Mouse (Mus musculus): ENCODE results near the gene Gm20388. TPM values are rescaled to one million over a fixed set of nuclear protein-coding genes. Genes with fewer than 3 reads are reported as not detected.

Gene Gm20388
- total RNA-seq, 1 experiment from 2014 or later, result 10.0 TPM

GRCm38 (mm10) chr8:121229550-121229949 lies 1318.9 kb downstream of the Gm20388 start:
- no peak for ATAC-seq (replicated peaks; ENCODE audit: insufficient number of reproducible peaks, low FRiP score, low TSS enrichment, poor library complexity, severe bottlenecking)

DNA sequence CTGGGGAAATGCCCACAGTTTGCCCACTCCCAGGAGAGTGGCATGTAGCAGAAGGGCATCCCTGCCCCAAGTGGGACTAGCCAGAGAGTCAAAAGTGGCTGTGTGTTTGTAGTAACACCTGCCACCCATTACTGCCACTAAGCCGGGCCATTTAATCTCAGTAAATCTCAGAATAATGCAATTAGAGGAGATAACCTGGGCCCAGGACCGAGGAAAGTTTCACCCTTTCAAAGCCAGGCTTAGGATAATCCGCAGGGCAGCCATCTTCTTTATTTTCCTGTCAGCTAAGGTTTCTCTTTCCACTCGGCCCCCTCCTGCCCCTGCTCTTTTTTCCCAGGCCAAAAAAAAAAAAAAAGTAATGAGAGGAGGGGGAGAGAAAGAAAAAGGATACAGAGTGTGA lies 1322.6 kb downstream of the Gm20388 start:
- no peak for ATAC-seq (replicated peaks; ENCODE audit: insufficient number of reproducible peaks, low FRiP score, low TSS enrichment, poor library complexity, severe bottlenecking)

DNA sequence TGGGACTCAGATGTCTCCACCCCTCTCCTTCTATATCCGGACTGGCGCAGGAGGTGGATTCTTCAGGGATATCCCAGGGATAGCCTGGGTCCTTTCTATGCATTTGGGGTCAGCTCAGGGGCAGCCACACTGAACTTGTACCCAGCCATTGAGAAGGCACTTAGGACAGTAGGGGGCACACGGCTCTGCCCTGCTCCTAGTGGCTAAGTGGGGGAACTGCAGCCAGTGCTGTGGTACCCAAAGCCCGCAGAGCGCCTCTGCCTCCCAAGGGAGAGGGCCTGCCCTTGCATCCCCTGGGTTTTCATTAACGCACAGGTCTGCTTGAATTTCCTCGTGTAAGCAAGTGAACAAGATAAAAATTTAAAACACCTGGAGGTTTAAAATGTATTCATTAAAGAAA lies 1324.3 kb downstream of the Gm20388 start:
- ATAC-seq (replicated peaks; ENCODE audit: insufficient number of reproducible peaks, low FRiP score, low TSS enrichment, poor library complexity, severe bottlenecking), result no peak

DNA sequence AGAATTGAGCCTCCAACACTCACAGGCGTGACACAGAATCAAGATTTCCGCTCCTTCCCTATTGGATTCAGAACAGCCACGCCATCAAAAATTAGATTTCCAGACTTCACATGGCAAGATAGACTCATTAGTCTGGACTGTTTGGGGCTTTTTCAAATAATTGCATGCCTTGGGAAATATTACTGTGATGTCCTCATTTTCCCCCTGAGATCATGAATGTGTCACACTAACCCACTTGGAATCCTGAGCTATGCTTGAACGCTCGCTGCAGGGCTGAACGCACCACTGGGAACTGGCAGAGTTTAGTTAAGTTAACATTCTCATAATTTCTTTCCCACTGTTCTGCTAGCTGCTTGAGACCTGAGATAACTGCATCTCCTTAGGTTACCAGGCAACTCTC lies 1329.0 kb downstream of the Gm20388 start:
- ATAC-seq (replicated peaks; ENCODE audit: insufficient number of reproducible peaks, low FRiP score, low TSS enrichment, poor library complexity, severe bottlenecking), result no peak

DNA sequence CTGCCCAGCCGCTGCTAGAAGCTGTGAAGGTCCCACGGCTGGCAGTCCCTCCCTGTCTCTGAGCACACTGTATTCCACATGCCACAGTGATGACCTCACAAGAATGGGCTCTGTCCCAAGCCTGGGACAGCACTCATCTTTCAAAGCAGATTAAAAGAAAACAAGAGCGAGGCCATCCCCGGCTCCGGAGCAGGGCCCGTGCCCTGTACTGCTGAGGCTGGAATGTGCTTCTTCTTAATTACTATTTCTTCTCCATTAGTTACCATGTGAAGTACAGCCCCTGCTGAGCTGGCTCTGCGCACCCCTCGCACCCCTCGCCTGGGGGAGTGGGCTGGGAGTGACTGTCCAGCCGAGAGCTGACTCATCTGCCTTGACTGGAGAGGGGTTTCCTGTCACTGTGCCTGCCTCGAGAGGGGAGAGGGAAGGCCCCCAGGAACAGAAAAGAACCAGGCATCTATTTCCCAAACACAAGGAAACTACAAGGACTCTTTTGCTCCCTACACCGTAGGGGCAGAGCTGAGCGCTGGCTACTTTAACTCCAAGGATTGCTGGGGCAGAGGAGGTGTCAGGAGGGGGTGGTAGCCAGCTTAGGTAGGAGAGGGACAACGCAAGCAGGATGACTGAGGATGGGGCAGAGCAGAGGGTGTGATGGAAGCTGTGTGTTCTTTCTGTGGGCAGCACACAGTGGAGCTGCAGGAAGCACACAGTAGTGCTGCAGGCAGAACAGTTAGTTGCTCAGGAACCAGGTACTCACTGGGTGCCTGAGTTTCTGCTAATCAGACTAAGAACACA lies 1331.3 kb downstream of the Gm20388 start:
- no peak for ATAC-seq (replicated peaks; ENCODE audit: insufficient number of reproducible peaks, low FRiP score, low TSS enrichment, poor library complexity, severe bottlenecking)

- no peak for ATAC-seq (replicated peaks; ENCODE audit: insufficient number of reproducible peaks, low FRiP score, low TSS enrichment, poor library complexity, severe bottlenecking)
These were observed 1332.0 kb downstream of the Gm20388 start for GRCm38 (mm10) chr8:121242671-121243070.

DNA sequence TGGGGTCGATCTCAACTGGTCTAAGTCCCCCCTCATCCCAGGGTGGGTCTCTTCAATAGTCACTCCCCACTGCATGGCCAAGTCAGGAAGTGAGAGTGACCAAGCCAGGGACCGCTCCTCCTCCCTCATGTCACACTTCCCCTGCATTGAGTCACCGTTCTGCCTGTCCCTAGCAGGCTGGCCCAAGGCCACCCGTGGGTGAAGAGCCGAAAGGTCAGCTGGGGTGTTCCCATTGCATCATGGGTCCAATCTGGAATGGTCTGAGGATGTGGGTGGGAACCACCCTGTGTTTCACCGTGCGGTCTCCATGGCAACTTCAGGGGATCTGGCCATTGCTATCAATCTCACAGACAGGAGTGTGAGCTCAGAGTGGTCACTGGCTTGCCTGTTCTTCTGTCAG lies 1338.2 kb downstream of the Gm20388 start:
- no peak for ATAC-seq (replicated peaks; ENCODE audit: insufficient number of reproducible peaks, low FRiP score, low TSS enrichment, poor library complexity, severe bottlenecking)

DNA sequence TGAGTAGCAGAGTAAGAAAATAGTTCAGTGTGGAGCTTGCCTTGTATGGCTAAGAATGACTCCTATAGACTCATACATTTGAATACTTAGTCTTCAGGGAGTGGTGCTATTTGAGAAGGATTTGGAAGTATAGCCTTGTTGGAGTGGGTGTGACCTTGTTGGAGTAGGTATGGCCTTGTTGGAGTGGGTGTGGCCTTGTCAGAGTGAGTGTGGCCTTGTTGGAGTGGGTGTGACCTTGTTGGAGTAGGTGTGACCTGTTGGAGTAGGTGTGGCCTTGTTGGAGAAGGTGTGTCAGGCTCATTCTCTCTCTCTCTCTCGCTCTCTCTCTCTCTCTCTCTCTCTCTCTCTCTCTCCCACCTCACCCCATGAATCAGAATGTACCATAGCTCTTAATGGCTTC lies 1338.8 kb downstream of the Gm20388 start:
- no peak for ATAC-seq (replicated peaks; ENCODE audit: insufficient number of reproducible peaks, low FRiP score, low TSS enrichment, poor library complexity, severe bottlenecking)

DNA sequence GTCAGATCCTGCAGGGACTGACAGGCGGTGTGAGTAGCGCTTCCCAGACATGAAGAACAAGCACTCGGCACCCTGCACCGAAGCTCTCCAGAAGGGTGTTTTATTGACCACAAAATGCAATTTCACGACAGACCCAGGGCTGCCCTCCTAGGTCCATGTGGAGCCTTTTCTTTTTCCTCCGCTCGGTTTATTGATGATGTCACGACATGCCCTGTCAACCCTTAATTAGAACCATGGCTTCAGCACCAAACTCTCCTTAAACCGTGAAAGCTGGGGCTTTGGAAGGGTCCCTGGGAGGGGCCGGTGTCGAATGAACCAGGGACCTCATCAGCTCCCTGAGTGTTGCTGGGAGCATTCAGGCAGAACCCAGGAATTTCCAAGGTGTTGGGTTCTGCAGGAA lies 1340.4 kb downstream of the Gm20388 start:
- ATAC-seq (replicated peaks; ENCODE audit: insufficient number of reproducible peaks, low FRiP score, low TSS enrichment, poor library complexity, severe bottlenecking), result no peak

DNA sequence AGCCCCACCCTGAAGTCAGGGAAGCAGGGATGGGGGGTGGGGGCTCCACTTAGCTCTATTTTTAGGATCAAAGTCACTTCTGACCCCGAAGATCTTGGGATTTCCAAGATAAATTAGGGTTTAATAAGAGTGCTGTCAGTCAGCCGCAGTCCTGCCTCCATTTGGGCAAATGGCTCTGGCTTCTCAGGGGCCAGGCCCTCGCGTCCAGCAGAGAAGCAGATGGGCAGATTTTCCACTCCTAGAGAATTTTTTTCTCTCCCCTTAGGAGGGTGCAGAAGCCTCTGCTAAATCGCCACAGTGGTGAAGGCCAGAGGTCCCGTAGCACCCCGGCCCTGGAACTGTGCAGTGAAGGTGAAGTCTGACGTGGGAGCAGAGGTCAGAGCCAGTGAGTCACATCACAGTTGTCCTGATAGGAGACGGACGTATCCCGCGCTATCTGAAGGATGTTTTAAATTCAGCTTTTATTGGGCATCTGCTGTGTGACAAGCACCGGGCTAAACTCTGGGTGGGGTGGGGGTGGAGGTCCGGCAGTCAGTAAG lies 1345.2 kb downstream of the Gm20388 start:
- ATAC-seq (replicated peaks; ENCODE audit: insufficient number of reproducible peaks, low FRiP score, low TSS enrichment, poor library complexity, severe bottlenecking), result no peak

DNA sequence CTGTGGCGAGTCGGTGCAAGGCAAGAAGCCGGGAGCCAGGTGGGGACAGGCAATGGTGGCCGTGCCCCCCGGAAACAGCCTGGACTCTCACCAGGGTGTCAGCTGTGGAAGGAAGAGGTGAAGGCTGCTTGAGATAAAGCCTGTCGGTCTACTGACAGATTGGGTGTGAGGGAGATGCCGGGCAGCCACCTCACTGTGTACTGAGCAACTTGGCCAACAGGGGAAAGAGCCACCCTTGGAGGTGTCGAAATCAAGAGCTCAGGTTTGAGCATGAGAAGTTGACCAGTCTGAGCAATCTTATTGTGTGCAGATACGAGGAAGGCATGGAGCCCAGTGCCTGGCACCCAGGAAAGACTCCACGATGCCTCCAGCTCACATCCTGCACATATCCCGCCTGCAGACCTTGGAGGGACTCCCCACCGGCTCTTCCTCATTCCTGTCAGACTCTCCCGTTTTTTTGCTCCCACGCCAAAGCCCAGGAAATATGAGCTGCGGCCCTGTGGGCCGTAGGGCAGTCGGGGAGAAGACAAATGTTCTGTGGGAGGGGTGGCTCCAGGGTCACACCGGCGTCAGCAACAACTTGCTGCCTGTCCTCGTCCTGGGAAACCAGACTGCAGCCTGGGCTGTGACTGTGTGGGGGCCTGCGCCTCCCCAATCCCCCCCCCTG lies 1347.6 kb downstream of the Gm20388 start:
- no peak for ATAC-seq (replicated peaks; ENCODE audit: insufficient number of reproducible peaks, low FRiP score, low TSS enrichment, poor library complexity, severe bottlenecking)

DNA sequence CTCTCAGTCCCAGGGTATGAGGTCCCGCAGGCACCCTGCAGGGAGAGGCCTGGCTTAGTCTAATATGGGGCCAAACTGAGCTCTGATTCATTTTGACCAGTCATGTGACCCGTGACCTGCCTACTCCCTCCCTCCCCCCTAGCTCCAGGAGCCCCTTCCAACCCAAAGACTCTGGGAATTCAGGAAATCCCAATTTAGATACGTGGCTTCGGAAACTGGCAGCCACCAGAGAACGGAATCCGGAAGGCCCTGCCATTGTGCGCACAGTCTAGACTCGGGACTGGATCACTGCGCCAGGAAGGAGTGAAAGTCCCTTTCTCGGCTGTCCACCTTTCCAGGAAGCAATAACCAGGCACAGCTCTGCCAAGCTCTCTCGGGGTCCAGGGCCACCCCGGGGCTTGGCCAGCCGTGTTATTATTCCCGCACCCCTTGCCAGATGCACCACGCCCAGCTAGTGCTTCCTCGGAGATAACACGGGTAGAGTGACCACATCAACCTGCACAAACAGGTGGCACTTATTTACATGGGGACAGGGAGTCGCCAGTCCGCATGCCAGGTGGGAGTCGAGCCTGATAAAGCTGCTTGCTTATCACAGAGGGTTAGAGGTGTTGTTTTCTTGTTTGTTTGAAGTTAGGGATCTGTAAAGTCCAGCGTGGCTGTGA lies 1352.2 kb downstream of the Gm20388 start:
- no peak for ATAC-seq (replicated peaks; ENCODE audit: insufficient number of reproducible peaks, low FRiP score, low TSS enrichment, poor library complexity, severe bottlenecking)

GRCm38 (mm10) chr8:121263390-121263775 lies 1352.7 kb downstream of the Gm20388 start:
- ATAC-seq (replicated peaks; ENCODE audit: insufficient number of reproducible peaks, low FRiP score, low TSS enrichment, poor library complexity, severe bottlenecking), result no peak

DNA sequence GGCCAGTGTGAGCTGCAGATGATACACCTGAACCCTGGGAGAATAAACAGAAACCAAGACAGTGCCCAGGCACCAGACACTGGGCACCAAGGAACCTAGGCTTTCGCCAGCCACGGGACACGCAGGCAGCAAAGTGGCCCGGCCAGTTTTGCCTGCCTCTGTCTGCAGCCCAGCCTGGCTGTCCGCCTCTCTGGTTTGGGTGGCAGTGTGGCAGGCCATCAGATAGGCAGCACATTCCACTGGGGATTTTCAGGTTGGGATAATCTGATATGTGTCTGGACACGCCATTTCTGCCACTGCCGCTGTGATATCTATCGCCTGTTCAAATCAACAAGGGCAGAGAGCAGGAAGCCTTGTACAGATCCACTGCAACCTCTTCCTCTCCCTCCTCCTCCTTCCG lies 1353.6 kb downstream of the Gm20388 start:
- no peak for ATAC-seq (replicated peaks; ENCODE audit: insufficient number of reproducible peaks, low FRiP score, low TSS enrichment, poor library complexity, severe bottlenecking)

- no peak for ATAC-seq (replicated peaks; ENCODE audit: insufficient number of reproducible peaks, low FRiP score, low TSS enrichment, poor library complexity, severe bottlenecking)
These were observed 1360.9 kb downstream of the Gm20388 start for GRCm38 (mm10) chr8:121271542-121271941.

DNA sequence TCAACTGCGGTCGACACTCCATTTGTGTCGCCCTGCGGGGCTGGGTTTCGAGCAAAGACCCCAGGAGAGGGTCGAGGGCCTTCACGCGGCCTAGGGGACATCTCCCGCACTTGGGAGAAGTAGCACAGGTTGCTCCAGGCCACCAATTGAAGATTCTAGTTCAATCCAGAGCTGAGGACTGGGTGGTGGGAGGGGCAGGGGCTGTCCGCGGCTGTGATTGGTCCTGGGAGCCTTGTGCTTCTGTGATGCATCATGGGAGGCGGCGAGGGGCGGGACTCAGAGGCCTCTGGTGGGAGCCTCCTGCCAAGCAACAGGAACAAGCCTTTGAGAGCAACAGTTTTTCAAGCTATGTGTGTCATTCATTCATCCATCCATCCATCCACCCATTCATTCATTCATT lies 1362.6 kb downstream of the Gm20388 start:
- no peak for ATAC-seq (replicated peaks; ENCODE audit: insufficient number of reproducible peaks, low FRiP score, low TSS enrichment, poor library complexity, severe bottlenecking)

DNA sequence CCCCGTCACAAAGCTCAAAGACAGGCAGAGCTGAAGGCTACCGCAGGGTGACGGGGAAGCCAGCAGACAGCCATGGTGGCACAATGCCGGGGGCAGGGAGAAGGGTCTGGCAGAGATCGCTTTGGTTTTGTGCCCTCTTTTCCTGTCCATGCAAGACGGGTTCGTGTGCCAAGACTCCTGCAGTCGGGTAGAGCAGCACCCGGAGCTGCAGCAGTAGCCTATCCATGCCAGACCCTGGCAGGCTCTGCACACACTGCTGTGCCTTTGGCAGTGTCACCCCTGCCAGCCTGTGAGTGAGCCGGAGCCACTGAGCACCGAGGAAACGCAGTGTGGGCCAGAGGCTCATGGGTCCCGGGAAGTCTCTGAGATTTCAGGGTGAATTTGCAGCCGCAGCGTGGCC lies 1363.0 kb downstream of the Gm20388 start:
- no peak for ATAC-seq (replicated peaks; ENCODE audit: insufficient number of reproducible peaks, low FRiP score, low TSS enrichment, poor library complexity, severe bottlenecking)

- ATAC-seq (replicated peaks; ENCODE audit: insufficient number of reproducible peaks, low FRiP score, low TSS enrichment, poor library complexity, severe bottlenecking), result no peak
These were observed 1369.8 kb downstream of the Gm20388 start for GRCm38 (mm10) chr8:121280414-121280813.

DNA sequence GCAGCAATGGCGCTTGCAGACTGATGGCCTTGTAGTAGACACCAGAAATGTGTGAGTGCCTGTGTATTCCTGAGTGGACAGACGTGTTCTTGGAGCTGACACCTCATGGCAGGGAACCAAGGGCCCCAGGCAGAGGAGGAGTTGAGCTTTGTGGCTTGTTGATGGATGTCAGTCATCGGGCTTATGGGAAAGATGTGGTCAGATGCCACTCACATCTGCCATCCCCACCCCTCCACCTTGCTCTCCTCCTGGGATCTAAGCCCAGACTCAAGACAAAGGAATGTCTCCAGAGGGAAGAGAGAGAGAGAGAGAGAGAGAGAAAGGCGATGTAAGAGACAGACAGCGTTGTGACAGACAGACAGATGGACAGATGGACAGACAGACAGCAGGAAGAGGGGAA lies 1378.7 kb downstream of the Gm20388 start:
- ATAC-seq (replicated peaks; ENCODE audit: insufficient number of reproducible peaks, low FRiP score, low TSS enrichment, poor library complexity, severe bottlenecking), result no peak

GRCm38 (mm10) chr8:121290547-121290946 lies 1379.9 kb downstream of the Gm20388 start:
- no peak for ATAC-seq (replicated peaks; ENCODE audit: insufficient number of reproducible peaks, low FRiP score, low TSS enrichment, poor library complexity, severe bottlenecking)

All from monocyte, adult 5-6 weeks (primary cell).